Mouse (Mus musculus): Measurements from ENCODE around the gene Fos.

DNA sequence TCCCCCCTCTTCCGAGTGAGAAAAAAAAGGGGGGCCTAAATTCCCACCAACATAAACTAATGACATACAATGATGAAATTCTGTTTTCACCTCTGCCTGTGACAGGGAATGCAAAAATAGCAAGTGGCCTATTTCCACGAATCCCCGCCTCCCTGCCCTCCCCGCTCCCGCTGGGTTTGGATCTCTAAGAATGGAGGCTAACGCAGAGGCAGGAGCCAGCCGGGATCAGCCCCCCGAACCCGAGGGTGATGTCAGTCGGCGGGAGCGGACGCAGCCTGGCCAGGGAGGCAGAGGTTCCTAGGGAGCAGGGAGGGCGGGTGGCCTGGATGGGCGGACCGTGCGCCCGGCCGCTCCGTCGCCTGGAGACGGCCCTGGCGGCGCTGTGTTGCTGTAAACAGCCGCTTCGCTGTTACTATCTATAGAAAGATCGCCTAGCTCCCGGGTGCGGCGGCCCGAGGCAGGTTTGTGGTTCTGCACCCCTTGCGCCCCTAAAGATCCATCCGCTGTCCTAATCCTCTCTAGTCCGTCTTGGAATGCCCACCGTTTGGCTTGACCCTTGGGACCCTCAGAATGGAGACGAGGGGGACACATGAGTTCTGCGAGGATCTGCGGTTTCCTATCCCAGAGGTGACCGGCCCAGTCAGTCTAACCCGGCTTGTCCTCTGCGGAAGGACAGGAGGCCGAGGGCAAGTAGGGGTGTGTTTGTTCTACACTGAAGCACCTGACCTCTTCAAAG, 1.6 kb upstream of the Fos start:
- TF ChIP-seq CTCF (IDR thresholded peaks at IDR 0.05; ENCODE audit: insufficient read depth, low read length) (no peak), POLR2A (IDR thresholded peaks at IDR 0.05; ENCODE audit: borderline replicate concordance, extremely low read depth, low read depth, low read length) (peak; percentile 61; the same call in 1 of the 2 replicates)
